Mouse (Mus musculus) spleen, adult 2 months (tissue): ENCODE measurements around the gene 2310039H08Rik. TPM values are rescaled to one million over a fixed set of nuclear protein-coding genes. Genes with fewer than 3 reads are reported as not detected.

Source experiments
- DNase-seq, 2 experiments: peaks; one replicate each; pipeline versions ENCODE4 v3.0.0 to v3.0.0-alpha.2; 2012 to 2021; ENCODE audit warnings: low spot score in 2 of 2, low read depth in 1 of 2
- H3K27ac ChIP-seq: fragments of 200-500 bp; 2 replicates; pipeline ENCODE4 v1.5.1; 2012; ENCODE audit warnings: low read length, inconsistent platforms; ENCODE audit not compliant: insufficient read depth
- H3K27me3 ChIP-seq: fragments of 200-500 bp; 2 replicates; pipeline ENCODE4 v1.6.1; 2012; ENCODE audit warnings: mild to moderate bottlenecking, moderate library complexity, low read length, inconsistent platforms; ENCODE audit not compliant: control insufficient read depth, insufficient read depth
- H3K36me3 ChIP-seq: fragments of 200-500 bp; 2 replicates; pipeline ENCODE4 v1.6.1; 2012; ENCODE audit warnings: mild to moderate bottlenecking, low read length, inconsistent platforms; ENCODE audit not compliant: control insufficient read depth, insufficient read depth
- H3K4me1 ChIP-seq: fragments of 200-500 bp; 2 replicates; pipeline ENCODE4 v1.6.1; 2011; ENCODE audit warnings: inconsistent platforms; ENCODE audit not compliant: control insufficient read depth, insufficient read depth, insufficient read length
- H3K4me3 ChIP-seq: fragments of 200-500 bp; 2 replicates; pipeline ENCODE4 v1.5.1; 2011; ENCODE audit warnings: mild to moderate bottlenecking, inconsistent platforms; ENCODE audit not compliant: insufficient read depth, insufficient read length; ENCODE audit errors: extremely low read depth
- CTCF ChIP-seq: fragments of 200-500 bp; IDR thresholded peaks from 2 replicates; pipeline ENCODE4 v1.5.1; 2011; ENCODE audit warnings: mild to moderate bottlenecking, inconsistent platforms; ENCODE audit not compliant: insufficient read depth, insufficient read length, insufficient replicate concordance; ENCODE audit errors: extremely low read depth
- POLR2A ChIP-seq: fragments of 200-500 bp; IDR thresholded peaks from 2 replicates; pipeline ENCODE4 v1.6.1; 2011; ENCODE audit warnings: low read depth, low read length, inconsistent platforms
- WGBS: fragments of 180-500 bp; shearing (Covaris S2); methylation state at CpG from one replicate; pipeline ENCODE4 v1.1.7; 2018; 5-methylcytosine and 5-hydroxymethylcytosine counted together
- polyA plus RNA-seq: library from polyadenylated mRNA; depleted of rRNA; stranded (reverse); fragments of >200 nt; gene quantifications from 2 replicates; pipeline ENCODE4 v1.2.3, GENCODE M21; 2012; rRNA removed

Gene 2310039H08Rik
- polyA plus RNA-seq, result 37.3 and 73.8 TPM in 2 replicates

- Histone ChIP-seq H3K4me3 (peak within 1 kb of the TSS; percentile 91), H3K36me3 (peaks cover 15% of the 10 kb centered on the region), H3K27ac (peak within 1 kb of the TSS; percentile 73), H3K4me1 (no peaks in the 10 kb centered on the region), H3K27me3 (no peaks in the 10 kb centered on the region)
- under 1% methylated on average over 50 of the region's 50 CpGs for WGBS
- DNase-seq, result peak; percentile 69 to 74
- no peak for TF ChIP-seq CTCF
- TF ChIP-seq POLR2A, result peak; percentile 79
These were observed at the start of gene 2310039H08Rik for GRCm38 (mm10) chr17:46772404-46773277. Gene 2310039H08Rik, plus strand, starts transcription at chr17:46772635.

GRCm38 (mm10) chr17:46724477-46725084 is 47.9 kb upstream of the 2310039H08Rik start:
- H3K27ac ChIP-seq, result no peak overlapping the region
- no peak for DNase-seq
- 85% methylated on average over 20 of the region's 20 CpGs for WGBS

GRCm38 (mm10) chr17:46725273-46725672 is 47.2 kb upstream of the 2310039H08Rik start:
- Histone ChIP-seq H3K27me3 (no peaks in the 10 kb centered on the region), H3K36me3 (peaks cover 18% of the 10 kb centered on the region), H3K4me1 (no peaks in the 10 kb centered on the region), H3K4me3 (no peak overlapping the region), H3K27ac (no peak overlapping the region)
- WGBS, result 81% methylated on average over 9 of the region's 9 CpGs
- peak in 1 of 2 experiments; percentile 28 for DNase-seq
- TF ChIP-seq POLR2A (no peak), CTCF (peak; percentile 30; the same call in 1 of the 2 replicates)

More at GRCm38 (mm10) chr17:46724477-46725084, 47.9 kb upstream of the 2310039H08Rik start:
- no peak for TF ChIP-seq CTCF
- TF ChIP-seq POLR2A, result no peak
- Histone ChIP-seq H3K27me3 (no peaks in the 10 kb centered on the region), H3K4me3 (no peak overlapping the region), H3K4me1 (no peaks in the 10 kb centered on the region), H3K36me3 (peaks cover 18% of the 10 kb centered on the region)

- no peak overlapping the region for H3K27ac ChIP-seq
- H3K36me3 ChIP-seq, result peaks cover 18% of the 10 kb centered on the region
- no peaks in the 10 kb centered on the region for H3K4me1 ChIP-seq
- WGBS, result 93% methylated on average over 26 of the region's 26 CpGs
- H3K27me3 ChIP-seq, result no peaks in the 10 kb centered on the region
- no peak for DNase-seq
- TF ChIP-seq CTCF (no peak), POLR2A (no peak)
- H3K4me3 ChIP-seq, result no peak overlapping the region
These were observed 46.4 kb upstream of the 2310039H08Rik start for GRCm38 (mm10) chr17:46725731-46726645.

- Histone ChIP-seq H3K27ac (no peak overlapping the region), H3K36me3 (peaks cover 13% of the 10 kb centered on the region), H3K4me1 (no peaks in the 10 kb centered on the region), H3K27me3 (no peaks in the 10 kb centered on the region), H3K4me3 (no peak overlapping the region)
- TF ChIP-seq CTCF (no peak), POLR2A (no peak)
- no peak for DNase-seq
- 90% methylated on average over 11 of the region's 11 CpGs for WGBS
These were observed 45.2 kb upstream of the 2310039H08Rik start for GRCm38 (mm10) chr17:46727271-46727670.

- no peak overlapping the region for H3K27ac ChIP-seq
- H3K27me3 ChIP-seq, result no peaks in the 10 kb centered on the region
- H3K4me1 ChIP-seq, result no peaks in the 10 kb centered on the region
- no peak overlapping the region for H3K4me3 ChIP-seq
- DNase-seq, result no peak
- 57% methylated on average over 6 of the region's 6 CpGs for WGBS
- no peak for TF ChIP-seq CTCF
- TF ChIP-seq POLR2A, result no peak
- H3K36me3 ChIP-seq, result peaks cover 11% of the 10 kb centered on the region
These were observed 44.4 kb upstream of the 2310039H08Rik start for GRCm38 (mm10) chr17:46728021-46728420.
